Mouse (Mus musculus) gastrocnemius, postnatal 36 days (tissue): ENCODE results near the gene Srpk2. TPM values are rescaled to one million over a fixed set of nuclear protein-coding genes. Genes with fewer than 3 reads are reported as not detected.
"Not testable (repeated sequence)": the region's sequence is repeated elsewhere in the genome, so short reads cannot be mapped to it uniquely, and the experiment has no call there.

Experiments used
- DNase-seq, 2 experiments: peaks; one replicate each; pipeline ENCODE4 v3.0.0; 2022
- intact Hi-C: fragments of 180-260 bp; cut with DNase I; formaldehyde crosslinking; loops from one replicate; pipeline ENCODE4 v1.15.1; 2025
- total RNA-seq, 2 experiments: library from RNA; stranded (reverse); gene quantifications; 2 replicates each; pipeline ENCODE4 v1.2.3; 2021

Gene Srpk2
- total RNA-seq, 2 experiments from 2014 or later, result 22.2 to 30.2 TPM

GRCm38 (mm10) chr5:23576336-23577094 is 107.9 kb downstream of the Srpk2 start:
- intact Hi-C loops, result no loop called here
- DNase-seq, result no peak

GRCm38 (mm10) chr5:23573942-23574341 is 110.5 kb downstream of the Srpk2 start:
- no peak for DNase-seq
- intact Hi-C loops, result no loop called here

- DNase-seq, result no peak
- intact Hi-C loops, result no loop called here
Observed at GRCm38 (mm10) chr5:23568188-23568587, 116.2 kb downstream of the Srpk2 start.

GRCm38 (mm10) chr5:23566382-23566781 is 118.0 kb downstream of the Srpk2 start:
- no peak for DNase-seq
- intact Hi-C loops, result no loop called here

- DNase-seq, result no peak
- intact Hi-C loops, result no loop called here
Observed at GRCm38 (mm10) chr5:23562278-23563060, 121.9 kb downstream of the Srpk2 start.

GRCm38 (mm10) chr5:23561227-23561626 is 123.2 kb downstream of the Srpk2 start:
- no peak for DNase-seq
- intact Hi-C loops, result no loop called here

GRCm38 (mm10) chr5:23560171-23560570 is 124.2 kb downstream of the Srpk2 start:
- no peak for DNase-seq
- intact Hi-C loops, result no loop called here

GRCm38 (mm10) chr5:23556007-23556770 is 128.2 kb downstream of the Srpk2 start:
- DNase-seq, result no peak
- intact Hi-C loops, result no loop called here

GRCm38 (mm10) chr5:23553338-23553737 is 131.1 kb downstream of the Srpk2 start:
- intact Hi-C loops, DNase-seq: not testable (repeated sequence)

GRCm38 (mm10) chr5:23551687-23552086 is 132.7 kb downstream of the Srpk2 start:
- intact Hi-C loops, result no loop called here
- peak in 1 of 2 experiments; percentile 9 for DNase-seq

GRCm38 (mm10) chr5:23535692-23536091 is 148.7 kb downstream of the Srpk2 start:
- DNase-seq, result no peak

GRCm38 (mm10) chr5:23531541-23532096 is 152.8 kb downstream of the Srpk2 start:
- no peak for DNase-seq
- intact Hi-C loops, result no loop called here

More at GRCm38 (mm10) chr5:23535692-23536091, 148.7 kb downstream of the Srpk2 start:
- intact Hi-C loops, result no loop called here

GRCm38 (mm10) chr5:23531100-23531499 is 153.3 kb downstream of the Srpk2 start:
- DNase-seq, result no peak
- intact Hi-C loops, result no loop called here

GRCm38 (mm10) chr5:23524621-23525020 is 159.8 kb downstream of the Srpk2 start:
- no peak for DNase-seq
- intact Hi-C loops, result no loop called here

GRCm38 (mm10) chr5:23523936-23524335 is 160.5 kb downstream of the Srpk2 start:
- intact Hi-C loops, result no loop called here

GRCm38 (mm10) chr5:23521645-23522044 is 162.8 kb downstream of the Srpk2 start:
- no peak for DNase-seq
- intact Hi-C loops, result no loop called here

More at GRCm38 (mm10) chr5:23523936-23524335, 160.5 kb downstream of the Srpk2 start:
- no peak for DNase-seq

- intact Hi-C loops, result no loop called here
- no peak for DNase-seq
Observed at GRCm38 (mm10) chr5:23519679-23520078, 164.7 kb downstream of the Srpk2 start.

- DNase-seq, result no peak
- intact Hi-C loops, result no loop called here
Observed at GRCm38 (mm10) chr5:23518673-23519072, 165.7 kb downstream of the Srpk2 start.

GRCm38 (mm10) chr5:23517839-23518238 is 166.6 kb downstream of the Srpk2 start:
- intact Hi-C loops, result no loop called here
- DNase-seq, result no peak

GRCm38 (mm10) chr5:23516962-23517361 is 167.5 kb downstream of the Srpk2 start:
- intact Hi-C loops, result no loop called here
- DNase-seq, result no peak

- intact Hi-C loops, result no loop called here
Observed at GRCm38 (mm10) chr5:23515038-23515437, 169.4 kb downstream of the Srpk2 start.

More at GRCm38 (mm10) chr5:23515038-23515437, 169.4 kb downstream of the Srpk2 start:
- DNase-seq, result no peak
